Mouse (Mus musculus): ENCODE results near the gene Cdhr1. TPM values are rescaled to one million over a fixed set of nuclear protein-coding genes. Genes with fewer than 3 reads are reported as not detected.

The Cdhr1 gene
- polyA plus RNA-seq (2014; fragmentation: Illumina TruSeq; extraction: RNeasy Lipid Tissue Mini Kit (QIAGEN cat#74804); ENCODE audit: low read depth, low replicate concordance) = not detected

GRCm38 (mm10) chr14:37097956-37098530, at the start of gene Cdhr1:
Gene Cdhr1, minus strand, starts transcription at chr14:37098347.

DNA sequence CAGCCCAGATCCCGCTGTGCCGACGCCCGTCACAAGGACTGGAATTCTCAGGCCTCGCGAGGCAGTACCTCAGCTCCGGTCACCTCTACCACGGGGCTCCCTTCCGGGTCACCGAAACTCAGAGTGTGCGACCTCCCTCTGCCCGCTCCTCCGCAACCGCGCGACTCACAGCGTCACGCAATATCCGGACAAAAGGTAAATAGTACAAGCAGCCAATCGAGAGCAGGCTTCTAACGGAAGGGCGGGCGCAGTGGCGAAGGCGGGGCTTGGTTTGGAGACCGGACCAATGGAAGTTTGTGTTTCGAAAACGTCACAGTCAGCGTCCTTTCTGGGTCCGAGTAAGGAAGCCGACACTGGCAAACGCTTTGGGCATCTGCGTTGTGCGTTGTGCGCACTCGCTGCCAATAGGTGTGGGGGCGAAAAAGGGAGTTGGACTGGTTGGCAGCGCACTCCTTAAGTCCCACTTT, 37.0 kb upstream of the Cdhr1 start, which contains the start of gene Ghitm:
TSS of gene Ghitm (minus strand) at position 146 of the 467 bp plus-strand sequence.

GRCm38 (mm10) chr14:37113922-37114321, 15.8 kb upstream of the Cdhr1 start, which contains the start of gene 2610528A11Rik:
Gene 2610528A11Rik, minus strand, starts transcription at chr14:37114022.

GRCm38 (mm10) chr14:37067629-37068028, 30.5 kb downstream of the Cdhr1 start, which contains the start of gene Lrit2:
Gene Lrit2, plus strand, starts transcription at chr14:37067929.

GRCm38 (mm10) chr14:37048914-37049410, 49.2 kb downstream of the Cdhr1 start, which contains the start of gene Rgr:
Gene Rgr, minus strand, starts transcription at chr14:37048964.

Other genes with a start within 250 kb of the Cdhr1 start
- 89.4 TPM for gene Ccser2, start 129.6 kb downstream of the Cdhr1 start, polyA plus RNA-seq (2014; fragmentation: Illumina TruSeq; extraction: RNeasy Lipid Tissue Mini Kit (QIAGEN cat#74804); ENCODE audit: low read depth, low replicate concordance)
- not detected for gene Rgr, start 49.4 kb downstream of the Cdhr1 start, polyA plus RNA-seq (2014; fragmentation: Illumina TruSeq; extraction: RNeasy Lipid Tissue Mini Kit (QIAGEN cat#74804); ENCODE audit: low read depth, low replicate concordance)
- not detected for gene Lrit1, start 43.5 kb downstream of the Cdhr1 start, polyA plus RNA-seq (2014; fragmentation: Illumina TruSeq; extraction: RNeasy Lipid Tissue Mini Kit (QIAGEN cat#74804); ENCODE audit: low read depth, low replicate concordance)
- not detected for gene Lrit2, start 30.4 kb downstream of the Cdhr1 start, polyA plus RNA-seq (2014; fragmentation: Illumina TruSeq; extraction: RNeasy Lipid Tissue Mini Kit (QIAGEN cat#74804); ENCODE audit: low read depth, low replicate concordance)
- gene 2610528A11Rik, start 15.7 kb upstream of the Cdhr1 start, polyA plus RNA-seq (2014; fragmentation: Illumina TruSeq; extraction: RNeasy Lipid Tissue Mini Kit (QIAGEN cat#74804); ENCODE audit: low read depth, low replicate concordance) = not detected
- 810 TPM for gene Ghitm, start 36.9 kb upstream of the Cdhr1 start, polyA plus RNA-seq (2014; fragmentation: Illumina TruSeq; extraction: RNeasy Lipid Tissue Mini Kit (QIAGEN cat#74804); ENCODE audit: low read depth, low replicate concordance)